Mouse (Mus musculus) common myeloid progenitor, adult 5-6 weeks (primary cell): ENCODE data around the gene Col4a5. TPM values are rescaled to one million over a fixed set of nuclear protein-coding genes. Genes with fewer than 3 reads are reported as not detected.

Source experiments
- total RNA-seq: library from RNA; stranded (forward); fragments of 200-1000, 187-1606 nt; gene quantifications from 2 replicates; pipeline ENCODE4 v1.2.3, GENCODE M21; 2017

Gene Col4a5
- total RNA-seq, 1 experiment from 2014 or later, result not detected

Other genes with a start within 250 kb of the Col4a5 start
- gene Col4a6, start 1.3 kb upstream of the Col4a5 start, total RNA-seq, result 0.19 TPM in 1 of 2 replicates, not detected in the other
- not detected in 2 replicates for gene Irs4, start 249.9 kb downstream of the Col4a5 start, total RNA-seq